Mouse (Mus musculus) spleen, adult 12 weeks (tissue): ENCODE data around the gene Synm.

Experiments
- DNase-seq: peaks from one replicate; pipeline ENCODE4 v3.0.0; 2022; ENCODE audit warnings: low spot score

The Synm gene

DNA sequence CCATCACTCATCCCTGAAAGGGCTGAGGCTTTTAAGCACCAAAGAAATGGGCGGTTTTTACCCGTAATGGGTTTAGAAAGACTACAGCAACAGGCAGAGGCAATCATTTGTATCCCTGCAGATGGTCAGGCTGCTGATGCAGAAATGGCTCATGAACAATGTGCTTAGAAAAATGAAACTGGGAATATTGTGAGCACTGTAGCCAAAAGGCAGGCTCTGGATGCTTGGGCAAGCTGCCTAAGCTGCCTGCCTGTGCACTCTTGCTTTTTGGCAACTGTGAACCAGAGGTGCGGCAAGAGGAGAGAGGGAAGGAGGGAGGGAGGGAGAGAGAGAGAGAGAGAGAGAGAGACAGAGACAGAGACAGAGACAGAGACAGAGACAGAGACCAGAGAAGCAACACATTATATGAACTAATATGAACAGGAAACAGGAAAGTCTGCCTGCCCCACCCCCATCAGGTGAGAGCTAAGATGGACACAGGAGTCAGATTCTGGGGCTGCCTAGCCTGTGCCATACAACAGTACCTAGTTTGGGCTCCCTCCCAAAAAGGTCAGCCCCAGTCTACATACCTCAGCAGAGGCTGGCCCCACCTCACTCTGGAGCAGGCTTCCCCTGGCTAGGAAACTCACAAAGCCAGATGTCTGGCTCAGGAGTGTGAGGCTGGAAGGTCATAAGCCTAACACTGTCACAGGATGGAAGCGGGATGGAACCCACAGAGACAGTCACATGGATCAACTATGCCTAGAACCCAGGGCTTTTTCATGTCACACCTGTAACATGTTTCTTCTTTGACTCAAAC lies 9.9 kb downstream of the Synm start:
- no peak for DNase-seq

DNA sequence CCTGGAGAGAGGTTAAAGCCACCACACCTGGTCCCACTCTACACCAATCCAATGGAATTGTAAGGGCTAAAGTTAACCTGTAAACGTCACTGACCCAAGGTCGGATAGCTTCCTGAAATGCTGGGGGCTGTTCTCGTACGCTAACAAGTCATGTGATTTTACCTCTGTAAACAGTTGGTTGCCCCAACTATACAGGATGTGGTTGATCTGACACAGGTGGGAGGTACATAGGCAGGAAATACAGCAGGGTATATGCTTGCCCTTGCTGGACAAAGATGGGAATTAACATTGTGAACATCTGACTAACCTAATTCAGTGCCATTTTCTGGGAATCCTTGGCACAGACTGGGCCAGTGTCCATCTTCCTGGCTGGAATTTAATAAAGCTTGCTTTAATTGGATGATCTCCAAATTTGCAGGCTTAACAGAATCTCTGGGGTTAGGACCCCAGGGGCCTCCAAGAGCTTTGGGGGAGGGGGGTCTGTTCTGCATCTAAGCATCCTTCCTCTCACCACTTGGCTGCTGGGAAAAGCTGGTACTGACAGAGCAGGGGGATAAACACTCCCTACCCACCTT lies 11.7 kb downstream of the Synm start:
- DNase-seq = no peak

- DNase-seq = no peak
Observed at GRCm38 (mm10) chr7:67741706-67742105, 17.8 kb downstream of the Synm start.

DNA sequence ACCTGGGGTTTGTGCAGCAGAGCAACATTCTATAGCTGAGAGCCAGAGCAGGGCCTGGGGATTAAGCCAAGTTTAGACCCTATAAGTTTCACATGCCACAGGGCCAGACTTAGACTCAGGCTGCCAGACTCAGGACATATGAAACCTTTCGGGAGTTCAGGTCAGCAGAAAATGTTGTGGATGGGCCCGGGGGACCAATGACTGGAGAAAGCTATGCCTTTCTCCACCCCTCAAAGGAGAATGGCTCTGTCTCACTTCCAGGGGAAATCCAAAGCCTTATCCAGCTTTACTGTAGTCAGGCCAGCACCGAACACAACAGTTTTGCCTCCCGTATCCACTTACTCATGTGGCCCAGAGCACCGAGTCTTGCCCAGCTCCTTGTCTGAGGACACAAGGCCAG lies 18.7 kb downstream of the Synm start:
- no peak for DNase-seq

DNA sequence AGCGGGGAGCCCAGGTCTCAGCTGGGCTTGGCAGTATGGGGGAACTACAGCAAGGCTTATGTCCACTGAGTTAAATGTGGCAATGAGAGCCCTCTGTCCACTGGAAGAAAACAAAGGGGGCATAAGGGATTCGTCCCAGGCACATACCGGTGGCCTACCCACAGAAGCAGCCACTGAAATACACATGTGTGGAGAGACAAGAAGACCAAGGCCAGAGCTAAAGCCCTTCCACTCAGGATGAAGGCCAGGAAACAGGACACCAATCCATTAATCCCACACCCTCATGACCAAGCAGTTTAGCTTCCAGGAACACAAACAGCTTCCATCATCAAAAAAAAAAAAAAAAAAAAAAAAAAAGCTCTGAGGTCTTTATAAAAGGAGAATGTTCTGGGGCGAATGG lies 19.2 kb downstream of the Synm start:
- DNase-seq = no peak

DNA sequence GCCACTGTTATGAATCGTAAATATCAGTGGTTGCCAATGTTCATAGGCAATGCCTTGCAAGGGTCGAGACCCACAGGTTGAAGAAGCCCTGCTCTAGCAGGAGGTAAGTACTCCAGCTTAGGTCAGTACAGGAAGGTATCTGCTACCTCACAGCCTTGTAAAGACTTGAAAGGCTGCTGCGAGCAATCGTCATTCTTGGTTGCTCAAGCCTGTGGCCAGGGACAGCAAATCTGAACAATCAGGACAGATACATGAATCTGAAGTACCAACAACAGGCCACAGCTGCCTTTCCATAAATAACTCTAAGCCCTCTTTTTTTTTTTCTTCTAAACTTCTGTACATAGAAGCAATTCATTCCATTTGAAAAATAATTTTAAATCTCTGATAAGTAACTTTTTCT lies 27.3 kb downstream of the Synm start:
- DNase-seq = no peak

GRCm38 (mm10) chr7:67730431-67731110 lies 29.0 kb downstream of the Synm start:
- no peak for DNase-seq

- no peak for DNase-seq
Observed at GRCm38 (mm10) chr7:67728809-67729208, 30.7 kb downstream of the Synm start.

DNA sequence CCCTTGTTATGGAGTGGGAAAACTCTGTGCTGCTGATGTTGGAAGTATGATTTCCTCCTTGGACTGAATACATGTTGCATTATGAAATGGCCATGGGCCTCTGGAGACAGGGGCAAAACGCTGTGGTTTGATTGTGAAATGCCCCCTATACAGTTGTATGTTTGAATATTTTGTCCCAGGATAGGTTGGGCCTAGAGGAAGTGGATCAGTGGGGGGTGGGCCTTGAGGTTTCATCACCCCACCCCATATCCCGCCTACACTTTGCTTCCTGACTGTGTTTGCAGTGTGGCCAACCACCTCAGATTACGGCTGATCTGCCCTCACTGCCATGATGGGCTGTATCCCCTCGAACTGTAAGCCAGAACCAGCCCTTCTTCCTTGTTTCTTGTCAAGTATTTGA lies 31.3 kb downstream of the Synm start:
- DNase-seq = no peak

DNA sequence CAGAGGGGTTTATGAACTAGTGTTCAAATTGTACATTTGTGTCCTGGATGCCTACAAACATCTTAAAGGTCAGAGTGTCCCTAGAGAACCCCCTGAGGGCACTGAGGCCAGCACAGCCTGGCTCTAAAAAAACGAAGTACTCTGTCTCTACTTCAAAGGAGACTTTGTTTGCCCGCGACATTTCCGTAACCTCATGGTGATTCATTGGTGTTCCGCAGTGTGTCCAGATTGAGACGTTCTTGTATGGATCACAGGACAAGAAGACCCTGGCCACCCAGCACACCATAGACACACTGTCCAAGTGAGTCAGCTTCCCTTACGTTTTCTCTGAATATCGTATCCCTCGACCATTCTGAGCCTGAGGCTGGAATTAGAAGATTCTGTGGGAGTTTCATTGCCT lies 34.5 kb downstream of the Synm start:
- DNase-seq = no peak

- no peak for DNase-seq
Observed at GRCm38 (mm10) chr7:67724536-67724935, 35.0 kb downstream of the Synm start.

DNA sequence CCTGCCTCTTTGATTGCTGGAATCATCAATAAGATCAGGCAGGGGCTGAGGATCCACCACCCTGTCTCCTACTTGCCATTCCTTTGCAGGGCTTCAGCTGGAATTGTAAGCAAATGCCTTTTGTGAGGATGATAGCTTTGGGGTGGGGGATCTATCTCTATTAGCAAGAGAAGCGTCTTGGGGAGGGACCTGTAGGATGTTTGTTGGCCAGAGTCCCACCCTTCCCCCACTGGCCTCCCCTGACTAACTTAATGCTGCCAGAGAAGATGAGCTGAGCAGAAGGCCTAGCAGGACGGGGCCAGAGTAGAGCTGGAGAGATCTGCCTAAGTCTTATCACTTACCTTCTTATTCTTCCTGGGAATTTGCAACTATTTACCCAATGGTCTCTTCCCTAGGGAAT lies 37.4 kb downstream of the Synm start:
- DNase-seq = no peak

DNA sequence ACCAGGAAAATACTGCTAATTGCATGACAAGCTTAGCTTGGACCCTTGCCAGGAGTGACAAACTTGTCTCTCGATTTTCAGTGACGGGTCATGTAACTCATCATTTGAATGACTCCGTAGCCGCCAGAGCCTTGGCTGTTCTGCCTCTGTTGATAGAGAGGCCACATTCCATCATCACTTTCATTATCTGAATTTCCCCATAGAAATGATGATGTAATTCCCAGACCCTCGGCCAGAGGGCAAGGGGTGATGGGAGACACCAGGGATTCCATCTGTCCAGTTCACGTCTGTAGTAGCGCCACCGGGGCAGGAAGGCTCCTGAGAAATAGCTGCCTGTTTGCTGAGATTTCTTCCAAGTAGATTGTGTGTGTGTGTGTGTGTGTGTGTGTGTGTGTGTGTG lies 40.7 kb downstream of the Synm start:
- no peak for DNase-seq

DNA sequence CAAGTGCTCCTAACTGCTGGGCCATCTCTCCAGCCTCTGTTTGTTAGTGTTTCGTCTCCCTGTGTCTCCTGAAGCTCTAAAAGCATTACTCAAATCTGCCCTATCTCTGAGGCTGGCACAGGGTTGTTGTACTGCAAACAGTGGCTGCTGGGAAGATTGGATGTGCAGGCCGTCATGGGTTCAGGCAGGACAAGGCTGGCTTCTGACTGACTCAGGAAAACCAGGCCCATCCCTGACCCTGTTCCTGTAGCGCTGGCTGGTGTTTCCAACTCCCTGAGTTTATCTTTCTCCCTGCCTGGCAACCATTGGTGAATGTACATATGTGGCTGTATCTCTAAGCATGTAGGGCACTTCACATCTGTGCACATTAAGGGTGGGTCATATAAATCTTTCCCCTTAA lies 42.0 kb downstream of the Synm start:
- no peak for DNase-seq

DNA sequence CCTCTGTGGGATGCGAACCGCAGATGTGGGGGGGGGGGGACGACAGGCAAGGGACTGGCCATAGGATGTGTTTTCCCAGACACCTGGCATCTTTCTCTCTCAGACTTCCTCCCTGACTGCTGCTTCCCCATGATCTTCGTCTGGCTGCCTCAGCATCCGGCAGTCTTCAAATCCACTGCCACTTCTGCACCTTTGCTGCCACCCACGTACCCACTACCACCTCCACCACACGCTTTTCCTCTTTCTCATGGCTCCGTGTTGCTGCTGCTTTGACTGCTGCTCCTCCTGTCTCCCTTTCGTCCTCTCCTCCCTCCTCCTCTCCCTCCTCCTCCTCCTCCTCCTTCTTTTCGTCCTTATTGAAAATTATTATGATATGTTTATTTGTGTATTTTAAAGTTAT lies 42.6 kb downstream of the Synm start:
- DNase-seq = no peak

DNA sequence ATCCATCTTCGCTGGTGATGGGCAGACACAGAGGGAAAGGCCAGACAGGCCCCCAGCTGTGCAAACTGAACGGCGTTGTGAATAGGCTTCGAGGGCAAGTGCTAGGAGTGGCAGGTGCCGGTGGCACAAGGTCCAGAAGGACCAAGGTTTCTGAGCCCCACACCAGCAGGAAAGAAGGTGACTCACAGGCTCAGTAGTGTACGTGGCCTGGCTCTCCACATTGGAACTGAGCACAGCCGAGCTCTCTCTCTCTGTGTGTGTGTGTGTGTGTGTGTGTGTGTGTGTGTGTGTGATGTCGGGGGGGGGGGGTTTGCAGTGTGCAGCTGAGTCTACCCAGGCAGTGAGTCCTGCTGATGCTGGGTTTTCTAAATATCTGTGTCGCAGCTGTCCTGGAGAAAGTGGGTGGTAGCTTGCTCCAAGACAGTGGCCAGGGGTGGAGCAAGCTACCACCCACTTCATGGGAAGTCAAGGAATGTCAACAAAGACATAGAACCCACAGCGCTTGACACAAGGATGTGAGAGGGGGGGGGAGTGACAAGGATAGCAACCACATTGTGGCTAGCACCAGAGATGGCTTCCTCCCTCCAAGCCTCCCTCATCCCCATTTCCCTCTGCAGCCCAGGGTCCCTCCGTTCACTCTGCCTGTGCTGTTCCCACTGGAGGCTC lies 43.2 kb downstream of the Synm start:
- DNase-seq = no peak

DNA sequence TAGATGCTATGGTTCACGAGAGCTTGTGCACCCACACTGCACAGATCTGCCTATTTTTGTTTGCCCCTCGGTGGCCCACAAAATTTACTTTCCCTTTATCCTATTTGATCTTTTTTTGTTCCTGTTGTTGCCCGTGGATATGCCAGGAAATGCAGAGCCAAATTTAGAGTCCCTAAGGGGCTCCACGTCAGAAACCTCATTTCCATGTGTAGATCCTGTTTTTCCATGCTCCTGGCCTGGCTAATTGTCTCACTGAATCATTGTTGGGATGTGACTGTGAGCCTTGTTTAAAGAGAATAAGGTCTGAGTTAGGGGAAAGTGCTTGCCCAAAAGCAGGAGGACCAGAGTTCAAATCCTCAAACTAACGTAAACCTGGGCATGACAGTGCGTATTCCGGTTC lies 44.4 kb downstream of the Synm start:
- DNase-seq = no peak

DNA sequence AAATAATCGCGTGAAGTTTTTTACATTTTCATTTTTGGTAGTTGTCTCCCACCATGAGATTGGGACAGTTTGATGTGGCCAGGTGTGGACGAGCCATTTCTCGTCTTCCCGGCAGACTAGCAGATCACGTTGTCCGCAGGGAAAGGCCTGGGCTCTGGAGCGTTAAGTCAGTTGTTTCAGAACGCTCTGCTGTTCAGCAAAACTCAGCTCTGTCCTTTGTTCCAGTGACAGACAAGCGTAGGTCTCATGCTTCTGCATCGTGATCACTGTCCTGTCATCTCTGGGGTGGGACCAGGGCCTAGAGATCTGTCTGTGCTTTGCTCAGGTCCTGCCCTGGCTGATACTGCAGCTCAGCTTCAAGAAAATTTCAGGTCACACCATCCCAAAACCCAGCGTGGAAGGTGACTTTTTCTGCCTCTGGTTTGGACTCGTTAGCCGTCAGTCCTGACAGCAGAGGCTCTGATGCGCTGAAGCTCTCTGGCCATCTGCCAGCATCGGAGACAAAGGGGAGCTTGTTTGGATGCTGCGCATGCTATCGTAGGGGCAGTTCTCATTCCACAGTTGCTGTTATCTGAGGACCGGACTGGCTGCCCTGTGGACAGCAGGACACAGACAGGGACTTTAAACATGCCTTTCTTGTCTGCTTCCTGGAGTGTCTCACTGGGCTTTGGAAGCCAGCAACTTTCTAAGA lies 45.6 kb downstream of the Synm start:
- DNase-seq = no peak

DNA sequence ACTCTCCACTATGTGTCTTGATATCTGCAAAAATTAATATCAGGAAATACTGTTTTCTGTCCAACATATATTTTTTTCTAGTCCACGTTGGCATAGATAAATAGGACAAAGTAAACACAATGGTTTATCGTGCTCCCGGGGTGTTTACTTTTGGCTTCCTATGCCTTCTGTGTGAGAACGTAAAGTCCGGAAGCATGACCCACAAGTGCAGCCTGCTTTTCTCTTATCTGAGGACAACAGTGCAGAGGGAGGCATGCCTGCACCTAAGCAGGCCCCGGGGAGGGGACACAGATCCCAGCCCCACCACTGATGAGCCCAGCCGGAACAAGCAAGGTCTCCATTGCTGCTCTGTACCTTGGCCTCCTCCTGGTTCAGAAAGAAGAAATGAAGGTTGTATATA lies 49.3 kb downstream of the Synm start:
- no peak for DNase-seq

DNA sequence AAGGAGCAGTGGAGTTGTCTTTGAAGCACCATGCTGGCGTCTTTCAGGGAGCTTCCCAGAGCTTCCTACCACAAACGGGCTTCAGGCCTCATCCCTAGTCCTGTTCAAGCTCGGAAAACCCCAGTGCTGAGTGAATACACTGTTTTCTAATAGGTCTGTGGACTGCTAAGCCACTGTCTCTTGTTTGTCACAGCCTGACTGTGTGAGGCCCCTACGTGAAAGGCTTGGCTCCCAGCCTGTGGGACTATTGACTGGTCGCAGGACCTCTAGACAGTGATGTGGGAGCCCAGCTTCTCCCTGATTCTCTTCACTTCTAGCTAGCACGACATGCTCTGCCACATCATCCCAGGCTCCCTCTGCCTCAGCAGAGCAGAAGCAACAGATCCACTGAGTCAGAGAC lies 51.4 kb downstream of the Synm start:
- no peak for DNase-seq

GRCm38 (mm10) chr7:67701252-67701914 lies 58.2 kb downstream of the Synm start:
- no peak for DNase-seq

GRCm38 (mm10) chr7:67700846-67701245 lies 58.7 kb downstream of the Synm start:
- DNase-seq = no peak
